Mouse (Mus musculus) liver, embryonic 14.5 days (tissue): Measurements from ENCODE around the gene Negr1. TPM values are rescaled to one million over a fixed set of nuclear protein-coding genes. Genes with fewer than 3 reads are reported as not detected.

ENCODE experiments used
- ATAC-seq: fragments of 200-750 bp; cut with Nextera tagmentation; 2 replicates; pipeline ENCODE4 v1.8.0; 2017; ENCODE audit warnings: moderate number of reproducible peaks, mild to moderate bottlenecking, moderate library complexity; ENCODE audit not compliant: insufficient read depth
- DNase-seq, 3 experiments: peaks; one replicate each; pipeline ENCODE4 v3.0.0-alpha.2; 2012 to 2013; ENCODE audit warnings: low read depth in 3 of 3, low spot score in 3 of 3
- H3K27ac ChIP-seq: fragments of 300-500 bp; sonication (generic); 2 replicates; pipeline ENCODE4 v1.5.1; 2014; ENCODE audit warnings: moderate library complexity, mild to moderate bottlenecking, control low read depth, inconsistent platforms
- H3K27me3 ChIP-seq: fragments of 300-500 bp; sonication (generic); 2 replicates; pipeline ENCODE4 v1.6.1; 2014; ENCODE audit warnings: mild to moderate bottlenecking, low read length, moderate library complexity; ENCODE audit not compliant: control insufficient read depth, insufficient read depth
- H3K36me3 ChIP-seq: fragments of 300-500 bp; sonication (generic); replicated peaks from 2 replicates; pipeline ENCODE4 v1.6.1; 2014; ENCODE audit warnings: low read depth; ENCODE audit not compliant: control insufficient read depth, insufficient read depth
- H3K4me1 ChIP-seq, 2 experiments: fragments of 200-500 bp in 1 of 2; fragments of 300-500 bp in 1 of 2; sonication (generic) in 1 of 2; replicated peaks; 2 replicates each; pipeline ENCODE4 v1.6.1; 2012 to 2014; ENCODE audit warnings: antibody characterized with exemption in 1 of 2, inconsistent platforms in 1 of 2, low read length in 1 of 2; ENCODE audit not compliant: control insufficient read depth in 2 of 2, insufficient read depth in 2 of 2
- H3K4me2 ChIP-seq: fragments of 300-500 bp; sonication (generic); 2 replicates; pipeline ENCODE4 v1.6.1; 2014; ENCODE audit warnings: low read depth, mild to moderate bottlenecking, control low read depth, moderate library complexity
- H3K4me3 ChIP-seq, 2 experiments: fragments of 200-500 bp in 1 of 2; fragments of 300-500 bp in 1 of 2; sonication (generic) in 1 of 2; 2 replicates each; pipeline ENCODE4 v1.5.1; 2012 to 2014; ENCODE audit warnings: low read depth in 2 of 2, low read length in 2 of 2, mild to moderate bottlenecking in 2 of 2, control low read depth in 1 of 2, inconsistent platforms in 1 of 2, moderate library complexity in 1 of 2; ENCODE audit not compliant: insufficient read depth in 1 of 2
- H3K9ac ChIP-seq: fragments of 300-500 bp; sonication (generic); replicated peaks from 2 replicates; pipeline ENCODE4 v1.6.1; 2014; ENCODE audit warnings: mild to moderate bottlenecking, control low read depth, moderate library complexity
- H3K9me3 ChIP-seq: fragments of 300-500 bp; sonication (generic); 2 replicates; pipeline ENCODE4 v1.6.1; 2016; ENCODE audit warnings: low read length, mixed read lengths; ENCODE audit not compliant: control insufficient read depth
- CTCF ChIP-seq: IDR thresholded peaks from 2 replicates; pipeline ENCODE4 v1.5.1; 2016; ENCODE audit warnings: antibody characterized with exemption, low read depth, control low read depth
- EP300 ChIP-seq: IDR thresholded peaks from 2 replicates; pipeline ENCODE4 v1.6.1; 2016; ENCODE audit warnings: antibody characterized with exemption, low read depth
- WGBS: fragments of 180-500 bp; shearing (Covaris S2); extraction: QIAGEN DNeasy Blood & Tissue Kit; methylation state at CpG from one replicate; pipeline ENCODE4 v1.1.7; 2014; ENCODE audit not compliant: insufficient replicate concordance; 5-methylcytosine and 5-hydroxymethylcytosine counted together
- polyA plus RNA-seq, 2 experiments: library from polyadenylated mRNA; depleted of rRNA in 1 of 2; stranded (reverse) in 1 of 2; unstranded in 1 of 2; fragments of >200 nt; fragmentation: Nextera tagmentation in 1 of 2; extraction: Ambion mirVana in 1 of 2; gene quantifications; 2 replicates each; pipeline versions ENCODE4 v1.2.1 to v1.2.3; 2012 to 2014

Negr1 gene
- polyA plus RNA-seq, 2 experiments: 0.03 TPM; not detected in 1

DNA sequence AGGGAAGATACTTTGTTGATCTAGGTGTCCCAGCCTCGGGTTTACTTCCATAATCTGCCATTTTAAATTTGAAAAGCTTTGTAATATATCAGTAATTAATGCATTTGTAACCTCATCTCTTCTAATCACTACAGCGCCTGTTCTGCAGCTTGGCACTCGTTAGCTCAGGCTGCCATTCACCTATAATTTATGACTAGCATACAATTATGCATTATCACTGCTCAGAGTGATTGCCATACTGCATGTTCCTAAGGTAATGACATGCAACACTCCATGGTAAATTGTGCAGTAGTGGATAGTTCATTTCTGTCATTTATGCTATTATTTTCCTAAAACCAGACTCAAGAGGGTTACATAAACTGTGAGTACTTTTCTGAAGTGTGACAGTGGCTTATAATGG lies 272.3 kb downstream of the Negr1 start:
- Histone ChIP-seq H3K9ac (no peak overlapping the region), H3K9me3 (no peaks in the 10 kb centered on the region), H3K27me3 (no peaks in the 10 kb centered on the region), H3K36me3 (no peaks in the 10 kb centered on the region), H3K4me2 (no peak overlapping the region), H3K27ac (no peak overlapping the region), H3K4me3 (no peak overlapping the region), H3K4me1 (no peaks in the 10 kb centered on the region)
- DNase-seq: no peak
- ATAC-seq: no peak
- TF ChIP-seq EP300: no peak
- TF ChIP-seq CTCF: no peak
- 38% methylated on average over 3 of the region's 3 CpGs for WGBS

GRCm38 (mm10) chr3:156838550-156838949 lies 277.0 kb downstream of the Negr1 start:
- Histone ChIP-seq H3K27ac (no peak overlapping the region), H3K4me2 (no peak overlapping the region), H3K27me3 (no peaks in the 10 kb centered on the region), H3K4me3 (no peak overlapping the region), H3K36me3 (no peaks in the 10 kb centered on the region), H3K9ac (no peak overlapping the region), H3K4me1 (no peaks in the 10 kb centered on the region), H3K9me3 (no peaks in the 10 kb centered on the region)
- DNase-seq: no peak
- TF ChIP-seq CTCF: no peak
- TF ChIP-seq EP300: no peak
- WGBS: 74% methylated on average over 2 of the region's 2 CpGs
- ATAC-seq: no peak

GRCm38 (mm10) chr3:156848385-156848784 lies 286.8 kb downstream of the Negr1 start:
- no peaks in the 10 kb centered on the region for H3K36me3 ChIP-seq
- H3K4me2 ChIP-seq: no peak overlapping the region
- H3K27me3 ChIP-seq: no peaks in the 10 kb centered on the region
- no peak overlapping the region for H3K27ac ChIP-seq
- no peak overlapping the region for H3K9ac ChIP-seq
- H3K4me1 ChIP-seq: no peaks in the 10 kb centered on the region
- no peak overlapping the region for H3K4me3 ChIP-seq
- WGBS: 59% methylated on average over 2 of the region's 2 CpGs
- TF ChIP-seq CTCF: no peak
- TF ChIP-seq EP300: no peak
- no peak for ATAC-seq
- H3K9me3 ChIP-seq: no peaks in the 10 kb centered on the region
- DNase-seq: no peak

GRCm38 (mm10) chr3:156851921-156852320 lies 290.3 kb downstream of the Negr1 start:
- Histone ChIP-seq H3K4me3 (no peak overlapping the region), H3K27ac (no peak overlapping the region), H3K9me3 (no peaks in the 10 kb centered on the region), H3K9ac (no peak overlapping the region), H3K4me1 (no peaks in the 10 kb centered on the region), H3K4me2 (no peak overlapping the region), H3K36me3 (no peaks in the 10 kb centered on the region), H3K27me3 (no peaks in the 10 kb centered on the region)
- ATAC-seq: no peak
- WGBS: 51% methylated on average over 3 of the region's 3 CpGs
- no peak for DNase-seq
- TF ChIP-seq CTCF: no peak
- no peak for TF ChIP-seq EP300

DNA sequence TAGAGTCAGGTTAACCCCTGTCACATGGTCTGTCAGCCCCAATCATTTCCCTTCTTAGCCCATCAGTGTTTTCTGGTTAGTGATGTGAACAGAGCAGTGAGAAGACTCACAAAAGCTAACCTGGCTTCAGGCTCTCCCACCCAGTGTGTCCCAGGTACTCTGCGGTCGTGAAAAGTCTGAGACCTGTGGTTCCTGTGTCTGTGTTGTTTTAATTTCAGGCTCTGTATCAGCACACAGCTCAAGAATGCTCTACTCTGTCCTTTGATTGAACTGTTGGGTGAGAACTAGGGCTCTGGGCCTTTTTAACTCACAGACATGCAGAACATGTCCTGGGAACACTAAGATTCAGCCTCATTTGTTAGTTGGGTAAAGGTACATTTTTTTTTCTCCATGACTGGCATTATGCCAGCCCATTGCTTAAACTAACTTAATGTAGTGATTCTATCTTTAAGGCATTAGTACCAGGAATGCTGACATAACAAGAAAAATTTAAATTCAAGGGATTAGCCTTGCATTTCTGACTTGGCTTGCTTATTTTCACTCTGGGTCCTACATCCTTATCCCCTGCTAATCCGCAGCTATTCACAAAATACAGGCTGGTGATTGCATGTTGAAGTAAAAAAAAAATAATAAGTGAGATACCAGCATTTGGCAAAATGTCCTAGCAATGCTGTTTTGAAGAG lies 308.8 kb downstream of the Negr1 start:
- Histone ChIP-seq H3K4me1 (no peaks in the 10 kb centered on the region), H3K9ac (no peak overlapping the region), H3K36me3 (no peaks in the 10 kb centered on the region), H3K9me3 (no peaks in the 10 kb centered on the region), H3K27me3 (no peaks in the 10 kb centered on the region), H3K4me3 (no peak overlapping the region), H3K4me2 (no peak overlapping the region), H3K27ac (no peak overlapping the region)
- 45% methylated on average over 3 of the region's 3 CpGs for WGBS
- no peak for TF ChIP-seq CTCF
- TF ChIP-seq EP300: no peak
- DNase-seq (no peak), ATAC-seq (no peak)
